Mouse (Mus musculus) layer of hippocampus, adult 2 months (tissue): Measurements from ENCODE around the gene Mpp3. TPM values are rescaled to one million over a fixed set of nuclear protein-coding genes. Genes with fewer than 3 reads are reported as not detected.

Experiments
- DNase-seq, 2 experiments: peaks; one replicate each; pipeline ENCODE4 v3.0.0; 2022; ENCODE audit warnings: low spot score in 2 of 2
- H3K27ac ChIP-seq: fragments of 200-600 bp; 2 replicates; pipeline ENCODE4 v1.8.1; 2022
- H3K4me3 ChIP-seq: fragments of 200-600 bp; 2 replicates; pipeline ENCODE4 v1.8.1; 2022; ENCODE audit warnings: mild to moderate bottlenecking
- CTCF ChIP-seq: fragments of 200-600 bp; conservative IDR thresholded peaks from 2 replicates; pipeline ENCODE4 v1.8.1; 2022; ENCODE audit warnings: antibody characterized with exemption, mild to moderate bottlenecking, moderate library complexity
- total RNA-seq, 2 experiments: library from RNA; stranded (reverse); gene quantifications; 2 replicates each; pipeline ENCODE4 v1.2.3; 2021

The Mpp3 gene
- total RNA-seq, 2 experiments from 2014 or later: 88.3 to 94.4 TPM

- no peak for TF ChIP-seq CTCF
- Histone ChIP-seq H3K4me3 (peak overlapping the region; percentile 54), H3K27ac (no peak overlapping the region)
- no peak for DNase-seq
These were observed 64.6 kb downstream of the Mpp3 start for GRCm38 (mm10) chr11:101963473-101964291.

DNA sequence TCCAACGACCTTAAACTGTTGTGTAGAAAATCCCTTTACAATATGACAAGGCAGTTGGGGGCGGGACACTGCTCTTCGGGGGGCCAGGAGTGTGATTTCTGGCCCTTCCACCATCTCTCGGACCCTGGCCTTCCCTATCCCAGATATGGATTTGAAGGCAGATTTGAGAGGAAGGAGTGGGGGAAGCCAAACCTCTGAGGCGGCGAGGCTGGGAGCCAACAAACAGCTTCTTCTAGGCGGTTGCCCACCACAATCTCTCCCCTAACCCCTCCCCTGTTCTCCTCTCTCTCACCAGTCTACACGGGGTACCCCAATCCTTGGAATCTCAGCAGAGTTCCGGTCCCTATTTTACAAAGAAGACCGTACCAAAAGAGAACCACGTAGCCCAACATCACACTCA is 65.2 kb downstream of the Mpp3 start:
- no peak overlapping the region for H3K27ac ChIP-seq
- DNase-seq: no peak
- H3K4me3 ChIP-seq: no peak overlapping the region; the same call in 1 of the 2 replicates
- TF ChIP-seq CTCF: no peak

- TF ChIP-seq CTCF: no peak
- no peak overlapping the region for H3K27ac ChIP-seq
- H3K4me3 ChIP-seq: no peak overlapping the region
- DNase-seq: no peak
These were observed 70.8 kb downstream of the Mpp3 start for GRCm38 (mm10) chr11:101957476-101957875.

DNA sequence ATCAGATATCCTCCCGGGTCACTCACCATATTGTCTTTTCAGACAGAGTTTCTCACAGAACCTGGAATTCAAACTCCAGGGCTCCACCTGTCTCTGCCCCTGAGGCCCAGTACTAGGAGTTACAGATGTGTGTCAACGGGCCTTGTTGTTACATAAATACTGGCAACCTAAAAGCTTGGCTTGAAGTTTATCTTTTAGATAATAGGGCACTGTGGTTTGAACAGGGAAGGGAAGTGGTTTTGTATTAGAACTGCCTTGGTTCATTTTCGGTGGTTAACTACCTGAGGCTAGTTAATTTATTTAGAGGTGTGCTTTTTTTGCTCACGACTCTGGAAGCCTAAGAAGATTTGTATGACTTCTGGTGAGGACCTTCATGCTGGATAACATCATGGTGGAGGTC is 74.8 kb downstream of the Mpp3 start:
- no peak for DNase-seq
- H3K4me3 ChIP-seq: no peak overlapping the region
- H3K27ac ChIP-seq: no peak overlapping the region; the same call in 1 of the 2 replicates
- no peak for TF ChIP-seq CTCF

GRCm38 (mm10) chr11:101952541-101953341 is 75.5 kb downstream of the Mpp3 start:
- no peak for DNase-seq
- TF ChIP-seq CTCF: no peak
- Histone ChIP-seq H3K4me3 (no peak overlapping the region), H3K27ac (no peak overlapping the region; the same call in 1 of the 2 replicates)

GRCm38 (mm10) chr11:101950021-101950420 is 78.2 kb downstream of the Mpp3 start:
- TF ChIP-seq CTCF: no peak
- H3K27ac ChIP-seq: no peak overlapping the region
- H3K4me3 ChIP-seq: no peak overlapping the region
- no peak for DNase-seq

Other genes with a start within 250 kb of the Mpp3 start
- gene Etv4, start 243.1 kb downstream of the Mpp3 start, total RNA-seq: 10 to 100 TPM; 10.1 to 10.7 TPM
- gene Meox1, start 134.1 kb downstream of the Mpp3 start, total RNA-seq: under 1 TPM; 0.71 to 0.74 TPM
- not detected for gene Sost, start 61.4 kb downstream of the Mpp3 start, total RNA-seq
- gene Cfap97d1, start 44.2 kb downstream of the Mpp3 start, total RNA-seq: not detected
- 100 to 1,000 TPM; 149 to 155 TPM for gene Dusp3, start 41.4 kb downstream of the Mpp3 start, total RNA-seq
- not detected for gene Cd300lg, start 13.0 kb upstream of the Mpp3 start, total RNA-seq
- gene Mpp2, start 60.1 kb upstream of the Mpp3 start, total RNA-seq: 100 to 1,000 TPM; 147 to 149 TPM
- gene Ppy, start 72.9 kb upstream of the Mpp3 start, total RNA-seq: not detected
- gene Pyy, start 79.4 kb upstream of the Mpp3 start, total RNA-seq: not detected
- gene Nags, start 117.1 kb upstream of the Mpp3 start, total RNA-seq: not detected
- gene Tmem101, start 127.9 kb upstream of the Mpp3 start, total RNA-seq: 10 to 100 TPM; 26.5 to 27.1 TPM
- gene Lsm12, start 156.8 kb upstream of the Mpp3 start, total RNA-seq: 10 to 100 TPM; 56.6 to 56.9 TPM
- 10 to 100 TPM; 58.2 to 59.7 TPM for gene G6pc3, start 161.2 kb upstream of the Mpp3 start, total RNA-seq
- gene Hdac5, start 201.7 kb upstream of the Mpp3 start, total RNA-seq: 100 to 1,000 TPM; 233 to 243 TPM
- gene BC030867, start 220.4 kb upstream of the Mpp3 start, total RNA-seq: 1 to 10 TPM; 1.0 to 1.1 TPM
- gene Asb16, start 240.3 kb upstream of the Mpp3 start, total RNA-seq: 1 to 10 TPM; 2.0 TPM